Mouse (Mus musculus) kidney, postnatal 0 days (tissue): Measurements from ENCODE around the gene Pde4d. TPM values are rescaled to one million over a fixed set of nuclear protein-coding genes. Genes with fewer than 3 reads are reported as not detected.
A peak's percentile ranks its signal among the peaks of the same experiment; 100 is the strongest.

Source experiments
- ATAC-seq: fragments of 200-750 bp; cut with Nextera tagmentation; replicated peaks from 2 replicates; pipeline ENCODE4 v1.8.0; 2017; ENCODE audit warnings: low read depth, moderate number of reproducible peaks, moderate TSS enrichment, moderate library complexity; ENCODE audit not compliant: low FRiP score
- DNase-seq: peaks from one replicate; pipeline ENCODE4 v3.0.0-alpha.2; 2016; ENCODE audit warnings: low spot score
- H3K27ac ChIP-seq: fragments of 300-500 bp; sonication (generic); 2 replicates; pipeline ENCODE4 v1.5.1; 2014; ENCODE audit warnings: mild to moderate bottlenecking
- H3K27me3 ChIP-seq: fragments of 300-500 bp; sonication (generic); 2 replicates; pipeline ENCODE4 v1.6.1; 2014; ENCODE audit warnings: low read length, mixed read lengths; ENCODE audit not compliant: insufficient read depth
- H3K36me3 ChIP-seq: fragments of 300-500 bp; sonication (generic); 2 replicates; pipeline ENCODE4 v1.6.1; 2014; ENCODE audit warnings: low read length, mixed read lengths; ENCODE audit not compliant: insufficient read depth
- H3K4me1 ChIP-seq: fragments of 300-500 bp; sonication (generic); replicated peaks from 2 replicates; pipeline ENCODE4 v1.6.1; 2014; ENCODE audit warnings: antibody characterized with exemption, low read length, mixed read lengths; ENCODE audit not compliant: insufficient read depth
- H3K4me2 ChIP-seq: fragments of 300-500 bp; sonication (generic); 2 replicates; pipeline ENCODE4 v1.6.1; 2014; ENCODE audit warnings: mild to moderate bottlenecking, low read length, moderate library complexity, mixed read lengths
- H3K4me3 ChIP-seq: fragments of 300-500 bp; sonication (generic); replicated peaks from 2 replicates; pipeline ENCODE4 v1.5.1; 2014; ENCODE audit warnings: low read depth, low read length
- H3K9ac ChIP-seq: fragments of 300-500 bp; sonication (generic); 2 replicates; pipeline ENCODE4 v1.6.1; 2014; ENCODE audit warnings: low read depth, low read length
- H3K9me3 ChIP-seq: fragments of 300-500 bp; sonication (generic); replicated peaks from 2 replicates; pipeline ENCODE4 v1.6.1; 2016; ENCODE audit warnings: low read length, inconsistent platforms, mixed read lengths
- CTCF ChIP-seq: IDR thresholded peaks from 2 replicates; pipeline ENCODE4 v1.5.1; 2016; ENCODE audit warnings: antibody characterized with exemption, low read depth, mild to moderate bottlenecking, moderate library complexity
- WGBS: fragments of 180-500 bp; shearing (Covaris S2); extraction: QIAGEN DNeasy Blood & Tissue Kit; methylation state at CpG from one replicate; pipeline ENCODE4 v1.1.7; 2014; 5-methylcytosine and 5-hydroxymethylcytosine counted together
- polyA plus RNA-seq: library from polyadenylated mRNA; unstranded; fragments of >200 nt; fragmentation: Nextera tagmentation; extraction: Ambion mirVana; gene quantifications from 2 replicates; pipeline ENCODE4 v1.2.1, GENCODE M21; 2015

Gene Pde4d
- polyA plus RNA-seq, 1 experiment from 2014 or later = 7.1 TPM

- Histone ChIP-seq H3K9ac (no peak overlapping the region), H3K4me2 (peak overlapping the region; percentile 41; the same call in 1 of the 2 replicates), H3K27me3 (no peaks in the 10 kb centered on the region), H3K4me3 (no peak overlapping the region), H3K27ac (no peak overlapping the region), H3K36me3 (no peaks in the 10 kb centered on the region), H3K4me1 (no peaks in the 10 kb centered on the region), H3K9me3 (no peaks in the 10 kb centered on the region)
- ATAC-seq (no peak), DNase-seq (no peak)
- TF ChIP-seq CTCF = no peak
- WGBS = 20% methylated on average over 9 of the region's 9 CpGs
Measured at GRCm38 (mm10) chr13:108498773-108499313, 49.1 kb downstream of the Pde4d start.

- Histone ChIP-seq H3K27ac (no peak overlapping the region), H3K4me1 (no peaks in the 10 kb centered on the region), H3K36me3 (no peaks in the 10 kb centered on the region), H3K9ac (no peak overlapping the region), H3K9me3 (no peaks in the 10 kb centered on the region), H3K4me3 (no peak overlapping the region), H3K27me3 (no peaks in the 10 kb centered on the region), H3K4me2 (no peak overlapping the region)
- no peak for ATAC-seq
- 50% methylated on average over 1 of the region's 1 CpGs for WGBS
- DNase-seq = no peak
- TF ChIP-seq CTCF = no peak
Measured at GRCm38 (mm10) chr13:108501386-108501785, 51.6 kb downstream of the Pde4d start.

DNA sequence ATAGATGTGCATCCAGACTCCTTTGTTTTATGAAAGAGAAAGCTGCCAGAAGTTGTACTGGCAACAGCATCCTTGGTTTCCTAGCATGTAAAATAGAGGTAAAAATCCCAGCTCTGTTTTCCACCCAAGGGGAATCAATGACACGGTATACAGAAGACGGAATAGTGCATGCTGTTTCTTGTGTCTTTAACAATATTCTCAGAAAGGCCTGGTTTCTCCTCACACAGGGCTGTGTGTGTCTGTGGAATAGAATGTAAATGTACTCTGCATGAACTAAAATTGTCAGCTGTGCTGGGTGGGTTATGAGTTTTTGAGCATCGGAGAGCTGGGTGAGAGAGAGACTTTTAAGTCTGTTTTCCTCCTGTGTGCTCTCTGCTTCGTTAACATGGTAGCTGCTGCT, 74.8 kb downstream of the Pde4d start:
- Histone ChIP-seq H3K9ac (no peak overlapping the region), H3K36me3 (no peaks in the 10 kb centered on the region), H3K27me3 (no peaks in the 10 kb centered on the region), H3K4me1 (no peaks in the 10 kb centered on the region), H3K4me2 (no peak overlapping the region), H3K4me3 (no peak overlapping the region), H3K9me3 (no peaks in the 10 kb centered on the region), H3K27ac (no peak overlapping the region)
- 75% methylated on average over 4 of the region's 4 CpGs for WGBS
- ATAC-seq (no peak), DNase-seq (no peak)
- no peak for TF ChIP-seq CTCF

- H3K4me2 ChIP-seq = no peak overlapping the region
- H3K27ac ChIP-seq = no peak overlapping the region
- no peaks in the 10 kb centered on the region for H3K9me3 ChIP-seq
- H3K27me3 ChIP-seq = no peaks in the 10 kb centered on the region
- no peak for TF ChIP-seq CTCF
- H3K4me1 ChIP-seq = no peaks in the 10 kb centered on the region
- H3K4me3 ChIP-seq = no peak overlapping the region
- ATAC-seq = no peak
- H3K9ac ChIP-seq = no peak overlapping the region
- H3K36me3 ChIP-seq = no peaks in the 10 kb centered on the region
- WGBS = 68% methylated on average over 6 of the region's 6 CpGs
- no peak for DNase-seq
Measured at GRCm38 (mm10) chr13:108524969-108525368, 75.2 kb downstream of the Pde4d start.

GRCm38 (mm10) chr13:108526258-108527007, 76.7 kb downstream of the Pde4d start:
- H3K36me3 ChIP-seq = no peaks in the 10 kb centered on the region
- H3K9me3 ChIP-seq = no peaks in the 10 kb centered on the region
- H3K9ac ChIP-seq = no peak overlapping the region
- ATAC-seq (no peak), DNase-seq (no peak)
- WGBS = 89% methylated on average over 13 of the region's 13 CpGs
- H3K4me3 ChIP-seq = no peak overlapping the region
- H3K4me2 ChIP-seq = no peak overlapping the region
- H3K27ac ChIP-seq = no peak overlapping the region
- no peaks in the 10 kb centered on the region for H3K27me3 ChIP-seq
- no peak for TF ChIP-seq CTCF
- H3K4me1 ChIP-seq = no peaks in the 10 kb centered on the region

GRCm38 (mm10) chr13:108527090-108527770, 77.5 kb downstream of the Pde4d start:
- Histone ChIP-seq H3K4me1 (no peaks in the 10 kb centered on the region), H3K27me3 (no peaks in the 10 kb centered on the region), H3K9ac (no peak overlapping the region), H3K9me3 (no peaks in the 10 kb centered on the region), H3K4me2 (no peak overlapping the region), H3K27ac (no peak overlapping the region), H3K36me3 (no peaks in the 10 kb centered on the region), H3K4me3 (no peak overlapping the region)
- WGBS = 71% methylated on average over 7 of the region's 7 CpGs
- ATAC-seq = no peak
- peak; percentile 56 for DNase-seq
- TF ChIP-seq CTCF = no peak
